Mouse (Mus musculus) liver, adult (tissue): ENCODE measurements around the gene Mvp.

ENCODE experiments used
- GATA4 ChIP-seq: IDR thresholded peaks from 2 replicates; pipeline ENCODE4 v1.6.1; 2014; ENCODE audit warnings: mild to moderate bottlenecking, low read length; ENCODE audit not compliant: insufficient replicate concordance

Mvp gene

GRCm38 (mm10) chr7:126984667-126985444 is 29.6 kb downstream of the Mvp start:
- TF ChIP-seq GATA4, result no peak

GRCm38 (mm10) chr7:126983113-126983512 is 31.3 kb downstream of the Mvp start:
- TF ChIP-seq GATA4, result no peak

DNA sequence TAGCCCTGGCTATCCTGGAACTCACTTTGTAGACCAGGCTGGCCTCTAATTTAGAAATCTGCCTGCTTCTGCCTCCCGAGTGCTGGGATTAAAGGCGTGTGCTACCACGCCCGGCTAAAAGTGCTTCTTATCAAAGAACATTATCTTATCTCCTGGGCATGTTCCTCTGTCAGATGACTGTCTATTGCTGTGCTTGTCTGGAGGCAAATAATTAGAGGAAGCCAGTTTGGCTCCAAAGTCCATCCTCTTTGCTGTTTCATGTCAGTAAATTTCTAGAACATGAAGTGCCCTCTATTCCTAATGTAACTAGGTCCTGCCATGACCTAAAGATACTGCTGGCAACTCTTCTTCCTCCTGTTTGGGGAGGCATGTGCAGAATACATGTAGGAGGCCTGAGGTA is 32.4 kb downstream of the Mvp start:
- peak; percentile 79; the same call in 1 of the 2 replicates for TF ChIP-seq GATA4

- TF ChIP-seq GATA4, result no peak
Measured at GRCm38 (mm10) chr7:126981601-126982000, 32.8 kb downstream of the Mvp start.

- TF ChIP-seq GATA4, result no peak
Measured at GRCm38 (mm10) chr7:126978841-126979240, 35.6 kb downstream of the Mvp start.

GRCm38 (mm10) chr7:126976878-126977459 is 37.5 kb downstream of the Mvp start:
- TF ChIP-seq GATA4, result no peak

DNA sequence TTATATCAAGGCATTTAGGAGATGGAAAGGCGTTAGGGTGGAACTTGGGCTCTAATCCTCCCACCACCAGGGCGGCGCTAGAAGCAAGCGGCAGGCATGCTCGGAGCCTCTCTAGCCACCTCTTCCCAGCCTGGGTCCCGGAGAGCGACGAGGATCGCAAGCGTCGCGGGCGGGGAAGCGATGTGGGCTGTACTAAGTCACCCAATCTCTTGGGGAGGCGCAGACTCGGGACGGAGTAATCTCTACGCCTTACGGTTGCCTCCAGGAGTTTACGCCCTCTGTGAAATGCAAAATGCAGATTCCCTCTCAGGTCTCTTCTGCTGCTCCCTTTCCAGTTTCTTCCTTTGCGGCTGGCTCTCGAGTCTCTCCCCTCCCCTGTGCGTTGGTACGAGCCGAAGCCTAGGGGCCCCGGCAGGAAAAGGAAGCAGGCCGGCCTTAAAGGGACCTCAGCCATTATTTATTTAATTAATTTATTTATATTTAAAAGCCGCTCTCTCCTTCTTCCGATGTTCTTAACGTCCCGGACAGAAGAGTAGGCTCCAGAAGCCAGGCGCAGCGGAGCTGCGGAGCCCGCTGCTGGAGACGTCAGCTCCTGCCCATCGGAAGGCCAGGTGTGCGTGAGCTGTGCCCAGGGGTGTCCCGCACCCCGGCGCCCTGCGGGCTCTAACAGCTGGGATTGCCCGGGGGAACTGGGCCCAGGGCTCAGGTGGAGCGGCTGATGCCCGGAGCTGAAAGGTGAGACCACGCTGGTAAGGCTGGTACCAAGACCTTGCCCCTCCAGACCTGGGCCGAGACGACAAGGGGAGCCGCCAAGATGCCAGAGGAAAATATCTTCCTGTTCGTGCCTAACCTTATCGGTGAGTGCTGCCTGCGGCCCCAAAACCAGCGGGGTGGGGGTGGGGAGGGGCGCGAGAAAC is 38.2 kb downstream of the Mvp start, which contains the start of gene Cdiptos:
TSS of gene Cdiptos (minus strand) at position 149 of the 917 bp plus-strand sequence.
- TF ChIP-seq GATA4, result peak; percentile 88; the same call in 1 of the 2 replicates

DNA sequence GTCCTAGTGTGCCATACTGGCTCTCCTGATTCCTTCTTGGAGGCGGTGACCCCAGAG is 38.7 kb downstream of the Mvp start, which contains the start of gene Cdipt:
TSS of gene Cdipt (plus strand) at position 22 of the 57 bp plus-strand sequence.
- no peak for TF ChIP-seq GATA4

GRCm38 (mm10) chr7:126975493-126975892 is 38.9 kb downstream of the Mvp start:
- TF ChIP-seq GATA4, result no peak

DNA sequence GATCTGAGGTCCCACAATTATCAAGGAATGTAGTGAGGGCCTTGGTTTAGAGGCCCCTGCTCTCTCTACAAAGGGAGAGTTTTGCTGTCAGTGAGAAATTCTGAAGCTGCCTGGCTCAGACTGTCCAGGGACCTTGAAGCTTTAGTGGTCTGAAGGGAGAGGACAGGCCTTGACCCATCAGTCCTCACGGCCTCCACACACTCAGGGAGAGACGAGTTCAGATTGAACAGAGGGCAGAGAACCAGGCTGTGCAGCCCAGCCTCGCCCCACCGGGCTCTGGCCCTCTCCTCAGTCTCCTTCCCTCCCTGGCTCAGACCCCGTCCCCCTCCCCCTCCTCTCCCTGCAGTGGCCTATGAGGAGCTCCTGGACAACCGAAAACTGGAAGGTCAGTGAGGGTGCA is 47.1 kb downstream of the Mvp start:
- TF ChIP-seq GATA4, result no peak

DNA sequence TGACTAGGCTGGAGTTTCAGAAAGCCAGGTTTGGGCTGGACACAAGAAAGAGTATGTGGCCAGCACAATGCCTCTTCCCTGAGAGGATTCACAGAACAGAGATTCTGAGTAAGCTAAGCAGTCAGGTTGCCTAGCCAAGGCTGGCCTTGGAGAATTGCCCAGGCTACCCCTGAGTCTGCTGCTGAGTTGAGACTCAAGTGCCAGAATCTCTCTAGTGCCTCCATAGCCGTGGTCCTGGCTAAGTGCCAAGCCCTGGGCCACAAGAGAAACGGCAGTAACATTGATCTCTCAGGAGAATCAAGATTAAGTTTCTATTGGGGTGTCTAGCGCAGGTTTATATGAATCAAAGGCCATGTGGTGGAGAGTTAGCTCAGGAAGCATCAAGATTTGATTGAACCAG is 48.9 kb downstream of the Mvp start:
- no peak for TF ChIP-seq GATA4

DNA sequence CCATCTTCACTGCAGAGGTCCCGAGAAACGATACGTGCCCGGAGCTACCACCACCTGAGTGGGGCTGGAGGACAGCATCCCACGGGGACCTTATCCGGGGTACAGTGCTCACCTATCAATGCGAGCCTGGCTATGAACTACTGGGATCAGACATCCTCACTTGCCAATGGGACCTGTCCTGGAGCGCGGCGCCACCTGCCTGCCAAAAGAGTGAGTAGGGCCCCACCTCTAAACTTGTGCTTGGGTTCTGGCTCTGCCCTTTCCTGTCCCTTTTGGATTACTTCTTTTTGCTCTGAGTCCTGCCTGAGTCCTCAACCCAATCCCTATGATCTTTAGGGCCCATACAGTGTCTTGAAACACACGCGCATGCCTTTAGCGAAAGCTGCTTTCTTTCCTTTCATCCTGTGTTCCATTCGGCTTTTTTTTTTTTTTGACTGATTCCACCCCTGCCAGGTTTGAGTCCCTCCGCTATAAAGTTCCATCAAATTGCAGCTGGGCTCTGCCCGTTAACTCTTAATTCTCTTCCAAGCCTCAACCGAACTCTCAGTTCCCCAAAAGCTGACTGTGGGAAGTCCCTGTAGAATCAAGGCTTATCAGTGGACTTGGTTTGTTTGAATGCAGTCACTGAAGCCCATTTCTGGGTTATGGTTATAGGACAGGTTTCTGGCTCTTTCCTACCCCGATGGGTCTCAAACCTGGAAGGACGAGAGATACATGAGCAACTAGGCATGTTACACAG is 50.7 kb downstream of the Mvp start:
- TF ChIP-seq GATA4, result no peak

DNA sequence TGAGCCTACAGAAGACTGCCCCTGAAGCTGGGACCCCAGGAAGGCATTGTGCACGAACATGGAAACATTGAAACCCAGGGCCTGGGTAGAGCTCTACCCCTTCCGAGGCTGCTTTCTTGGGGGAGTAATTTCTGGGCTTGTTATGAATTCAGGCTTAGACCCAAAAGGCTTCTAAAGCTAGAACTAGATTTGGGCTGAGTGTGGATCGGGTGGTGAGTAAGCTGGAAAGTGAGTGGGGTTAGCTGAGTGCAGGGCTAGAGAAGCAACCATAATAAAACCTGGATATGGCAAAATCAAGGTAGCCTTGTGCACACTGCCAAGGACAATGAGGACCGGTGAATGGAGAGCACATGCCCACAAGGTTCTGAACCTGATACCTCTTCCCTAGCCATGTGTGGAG is 52.5 kb downstream of the Mvp start:
- no peak for TF ChIP-seq GATA4

- no peak for TF ChIP-seq GATA4
Measured at GRCm38 (mm10) chr7:126961095-126961494, 53.3 kb downstream of the Mvp start.

GRCm38 (mm10) chr7:126959780-126960179 is 54.6 kb downstream of the Mvp start:
- TF ChIP-seq GATA4, result no peak

GRCm38 (mm10) chr7:126955125-126955524 is 59.3 kb downstream of the Mvp start:
- no peak for TF ChIP-seq GATA4

- TF ChIP-seq GATA4, result no peak
Measured at GRCm38 (mm10) chr7:126952646-126953045, 61.8 kb downstream of the Mvp start.
